Mouse (Mus musculus): ENCODE data around the gene Wnt5b. TPM values are rescaled to one million over a fixed set of nuclear protein-coding genes. Genes with fewer than 3 reads are reported as not detected.

Gene Wnt5b
- polyA plus RNA-seq, 1 experiment, result not detected

DNA sequence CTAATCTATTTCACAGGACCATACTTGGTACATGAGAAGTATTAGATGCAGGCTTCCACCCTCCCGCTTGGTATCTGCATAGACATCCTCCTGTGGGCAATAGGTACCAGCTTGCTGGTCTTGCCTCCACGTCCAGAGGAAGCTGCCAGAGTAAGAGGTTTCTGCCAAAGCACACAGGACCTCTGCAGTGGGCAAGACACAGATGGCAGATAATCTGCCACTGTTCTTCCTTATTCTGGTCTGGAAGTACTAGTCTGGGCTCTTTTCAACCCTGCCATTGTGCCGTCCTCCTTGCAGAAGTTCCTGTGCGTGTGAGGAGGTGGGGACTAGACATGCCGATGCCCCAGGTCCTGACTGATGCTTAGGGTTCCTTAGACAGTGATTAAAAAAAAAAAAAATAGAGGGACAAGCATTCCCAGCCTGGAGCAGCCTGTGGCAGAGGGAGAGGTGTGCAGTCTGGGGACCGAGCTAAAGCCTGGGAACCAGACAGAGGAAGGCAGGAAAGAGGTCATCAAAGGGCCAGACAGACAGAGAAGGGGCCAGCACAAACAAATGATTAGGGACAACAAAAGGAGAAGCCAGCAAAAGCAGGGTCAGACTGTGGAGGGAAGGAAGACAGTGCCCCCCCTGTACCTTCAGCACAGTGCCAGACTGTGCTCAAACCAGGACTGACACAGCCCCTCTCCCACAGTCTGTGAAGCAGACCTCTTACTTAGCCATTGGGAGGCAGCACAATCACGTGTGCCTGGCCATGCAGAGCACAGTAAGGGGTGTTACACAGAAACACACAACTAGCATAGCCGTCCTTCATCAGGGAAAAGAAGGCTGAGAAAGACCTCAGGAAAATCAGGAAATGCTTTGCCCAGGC is 106.0 kb downstream of the Wnt5b start:
- Histone ChIP-seq H3K27me3 (ENCODE audit: control insufficient read depth) (no peaks in the 10 kb centered on the region), H3K9me3 (ENCODE audit: control insufficient read depth, low read length) (no peaks in the 10 kb centered on the region), H3K4me3 (replicated peaks) (no peak overlapping the region), H3K36me3 (ENCODE audit: control insufficient read depth) (no peaks in the 10 kb centered on the region), H3K4me1 (ENCODE audit: control insufficient read depth) (no peaks in the 10 kb centered on the region)
- TF ChIP-seq GATA1 (IDR thresholded peaks at IDR 0.05; ENCODE audit: low read length) (no peak), TAL1 (IDR thresholded peaks at IDR 0.05; ENCODE audit: low read length) (no peak)

- TF ChIP-seq TAL1 (IDR thresholded peaks at IDR 0.05; ENCODE audit: low read length) (no peak), GATA1 (IDR thresholded peaks at IDR 0.05; ENCODE audit: low read length) (no peak)
- Histone ChIP-seq H3K27me3 (ENCODE audit: control insufficient read depth) (no peaks in the 10 kb centered on the region), H3K36me3 (ENCODE audit: control insufficient read depth) (no peaks in the 10 kb centered on the region), H3K4me1 (ENCODE audit: control insufficient read depth) (no peaks in the 10 kb centered on the region), H3K4me3 (replicated peaks) (no peak overlapping the region), H3K9me3 (ENCODE audit: control insufficient read depth, low read length) (no peaks in the 10 kb centered on the region)
Observed at GRCm38 (mm10) chr6:119434394-119434793, 109.8 kb downstream of the Wnt5b start.

GRCm38 (mm10) chr6:119431751-119432324 is 112.3 kb downstream of the Wnt5b start:
- H3K4me1 ChIP-seq (ENCODE audit: control insufficient read depth), result no peaks in the 10 kb centered on the region

GRCm38 (mm10) chr6:119430508-119430907 is 113.6 kb downstream of the Wnt5b start:
- TF ChIP-seq TAL1 (IDR thresholded peaks at IDR 0.05; ENCODE audit: low read length) (no peak), GATA1 (IDR thresholded peaks at IDR 0.05; ENCODE audit: low read length) (no peak)
- no peaks in the 10 kb centered on the region for H3K4me1 ChIP-seq (ENCODE audit: control insufficient read depth)
- H3K27me3 ChIP-seq (ENCODE audit: control insufficient read depth), result no peaks in the 10 kb centered on the region
- no peaks in the 10 kb centered on the region for H3K9me3 ChIP-seq (ENCODE audit: control insufficient read depth, low read length)
- no peaks in the 10 kb centered on the region for H3K36me3 ChIP-seq (ENCODE audit: control insufficient read depth)
- H3K4me3 ChIP-seq (replicated peaks), result no peak overlapping the region

More at GRCm38 (mm10) chr6:119431751-119432324, 112.3 kb downstream of the Wnt5b start:
- no peaks in the 10 kb centered on the region for H3K36me3 ChIP-seq (ENCODE audit: control insufficient read depth)
- H3K27me3 ChIP-seq (ENCODE audit: control insufficient read depth), result no peaks in the 10 kb centered on the region
- no peaks in the 10 kb centered on the region for H3K9me3 ChIP-seq (ENCODE audit: control insufficient read depth, low read length)
- TF ChIP-seq GATA1 (IDR thresholded peaks at IDR 0.05; ENCODE audit: low read length) (no peak), TAL1 (IDR thresholded peaks at IDR 0.05; ENCODE audit: low read length) (no peak)
- no peak overlapping the region for H3K4me3 ChIP-seq (replicated peaks)

DNA sequence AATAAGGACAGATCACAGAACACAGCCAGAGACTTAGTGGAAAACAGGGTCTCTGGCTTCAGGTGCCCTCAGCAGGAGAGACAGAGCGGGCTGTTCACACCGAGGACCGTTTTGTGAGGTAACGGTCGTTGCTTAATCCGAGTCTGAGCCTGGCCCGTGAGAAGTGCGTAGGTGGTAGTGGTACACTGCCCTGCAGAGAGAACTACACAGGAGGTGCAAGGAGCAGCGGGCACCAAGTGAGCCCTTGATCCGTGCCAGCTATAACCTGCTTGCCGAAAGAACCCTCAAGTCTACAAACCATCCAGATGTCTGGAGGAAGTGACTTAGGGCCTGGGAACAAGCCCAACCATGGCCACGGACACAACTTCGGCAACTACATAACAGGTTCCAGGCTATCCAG is 114.8 kb downstream of the Wnt5b start:
- Histone ChIP-seq H3K9me3 (ENCODE audit: control insufficient read depth, low read length) (no peaks in the 10 kb centered on the region), H3K36me3 (ENCODE audit: control insufficient read depth) (no peaks in the 10 kb centered on the region), H3K4me1 (ENCODE audit: control insufficient read depth) (no peaks in the 10 kb centered on the region), H3K27me3 (ENCODE audit: control insufficient read depth) (no peaks in the 10 kb centered on the region), H3K4me3 (replicated peaks) (no peak overlapping the region)
- TF ChIP-seq TAL1 (IDR thresholded peaks at IDR 0.05; ENCODE audit: low read length), result no peak
- TF ChIP-seq GATA1 (IDR thresholded peaks at IDR 0.05; ENCODE audit: low read length), result no peak

DNA sequence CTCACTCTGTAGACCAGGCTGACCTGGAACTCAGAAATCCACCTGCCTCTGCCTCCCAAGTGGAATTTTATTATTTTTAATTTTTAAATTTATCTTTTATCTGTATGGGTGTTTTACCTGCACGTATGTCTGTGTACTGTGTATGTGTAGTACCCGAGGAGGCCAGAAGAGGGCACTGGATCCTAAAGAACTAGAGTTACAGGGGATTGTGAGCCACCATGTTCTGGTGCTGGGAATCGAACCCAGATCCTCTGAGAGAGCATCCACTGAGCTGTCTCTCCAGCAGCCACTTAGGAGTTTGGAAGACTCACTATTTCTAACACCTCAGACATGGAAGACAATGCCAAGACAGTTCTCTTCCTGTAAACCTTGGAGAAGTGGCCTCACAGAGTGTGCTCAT is 115.5 kb downstream of the Wnt5b start:
- TF ChIP-seq TAL1 (IDR thresholded peaks at IDR 0.05; ENCODE audit: low read length), result no peak
- TF ChIP-seq GATA1 (IDR thresholded peaks at IDR 0.05; ENCODE audit: low read length), result no peak
- Histone ChIP-seq H3K27me3 (ENCODE audit: control insufficient read depth) (no peaks in the 10 kb centered on the region), H3K4me3 (replicated peaks) (no peak overlapping the region), H3K9me3 (ENCODE audit: control insufficient read depth, low read length) (no peaks in the 10 kb centered on the region), H3K36me3 (ENCODE audit: control insufficient read depth) (no peaks in the 10 kb centered on the region), H3K4me1 (ENCODE audit: control insufficient read depth) (no peaks in the 10 kb centered on the region)

DNA sequence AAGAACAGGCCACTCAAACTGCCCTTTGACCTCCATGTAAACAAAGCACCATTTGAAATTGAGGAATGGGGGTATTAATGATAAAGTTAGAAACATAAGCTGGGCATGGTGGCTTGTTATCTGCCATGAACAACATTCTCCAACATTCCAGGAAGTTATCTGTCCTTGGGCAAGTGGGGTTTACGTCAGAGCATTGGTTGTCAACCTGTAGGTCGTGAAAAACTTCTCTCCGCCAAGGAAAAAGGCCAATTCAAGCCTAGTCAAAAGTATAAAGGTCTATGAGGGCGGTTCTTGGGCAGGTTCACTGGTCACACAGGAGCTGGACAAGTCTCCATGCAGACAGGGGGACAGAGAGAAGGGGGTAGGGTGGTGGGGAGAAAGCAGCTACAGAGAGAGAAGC is 123.1 kb downstream of the Wnt5b start:
- Histone ChIP-seq H3K4me1 (ENCODE audit: control insufficient read depth) (peaks cover 13% of the 10 kb centered on the region), H3K9me3 (ENCODE audit: control insufficient read depth, low read length) (no peaks in the 10 kb centered on the region), H3K4me3 (replicated peaks) (no peak overlapping the region), H3K27me3 (ENCODE audit: control insufficient read depth) (no peaks in the 10 kb centered on the region), H3K36me3 (ENCODE audit: control insufficient read depth) (no peaks in the 10 kb centered on the region)
- no peak for TF ChIP-seq GATA1 (IDR thresholded peaks at IDR 0.05; ENCODE audit: low read length)
- TF ChIP-seq TAL1 (IDR thresholded peaks at IDR 0.05; ENCODE audit: low read length), result no peak

DNA sequence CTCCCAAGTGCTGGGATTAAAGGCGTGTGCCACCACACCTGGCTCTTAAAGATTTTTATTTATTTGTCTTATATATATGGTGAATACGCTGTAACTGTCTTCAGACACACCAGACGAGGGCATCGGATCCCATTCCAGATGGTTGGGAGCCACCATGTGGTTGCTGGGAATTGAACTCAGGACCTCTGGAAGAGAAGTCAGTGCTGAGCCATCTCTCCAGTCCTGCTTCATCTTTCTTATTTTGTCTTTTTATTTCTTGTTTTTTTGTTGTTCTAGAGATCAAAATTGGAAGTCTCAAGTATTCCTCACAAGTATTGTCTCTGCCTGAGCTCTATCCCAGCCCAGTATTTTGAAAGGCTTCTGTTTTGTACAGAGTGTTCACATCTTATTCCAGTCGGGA is 123.8 kb downstream of the Wnt5b start:
- Histone ChIP-seq H3K4me1 (ENCODE audit: control insufficient read depth) (peaks cover 13% of the 10 kb centered on the region), H3K36me3 (ENCODE audit: control insufficient read depth) (no peaks in the 10 kb centered on the region), H3K9me3 (ENCODE audit: control insufficient read depth, low read length) (no peaks in the 10 kb centered on the region), H3K27me3 (ENCODE audit: control insufficient read depth) (no peaks in the 10 kb centered on the region), H3K4me3 (replicated peaks) (no peak overlapping the region)
- no peak for TF ChIP-seq GATA1 (IDR thresholded peaks at IDR 0.05; ENCODE audit: low read length)
- no peak for TF ChIP-seq TAL1 (IDR thresholded peaks at IDR 0.05; ENCODE audit: low read length)

- peaks cover 13% of the 10 kb centered on the region for H3K4me1 ChIP-seq (ENCODE audit: control insufficient read depth)
- H3K4me3 ChIP-seq (replicated peaks), result no peak overlapping the region
- no peak for TF ChIP-seq GATA1 (IDR thresholded peaks at IDR 0.05; ENCODE audit: low read length)
- TF ChIP-seq TAL1 (IDR thresholded peaks at IDR 0.05; ENCODE audit: low read length), result no peak
- H3K36me3 ChIP-seq (ENCODE audit: control insufficient read depth), result no peaks in the 10 kb centered on the region
- no peaks in the 10 kb centered on the region for H3K27me3 ChIP-seq (ENCODE audit: control insufficient read depth)
- no peaks in the 10 kb centered on the region for H3K9me3 ChIP-seq (ENCODE audit: control insufficient read depth, low read length)
Observed at GRCm38 (mm10) chr6:119419412-119419811, 124.7 kb downstream of the Wnt5b start.
